Mouse (Mus musculus): ENCODE results near the gene Smpdl3b.
"Not testable (repeated sequence)": the region's sequence is repeated elsewhere in the genome, so short reads cannot be mapped to it uniquely, and the experiment has no call there.

The Smpdl3b gene

GRCm38 (mm10) chr4:132778562-132779201, 21.6 kb upstream of the Smpdl3b start:
- DNase-seq: no peak

GRCm38 (mm10) chr4:132776764-132777163, 19.7 kb upstream of the Smpdl3b start:
- peak; percentile 36 to 52 for DNase-seq

DNA sequence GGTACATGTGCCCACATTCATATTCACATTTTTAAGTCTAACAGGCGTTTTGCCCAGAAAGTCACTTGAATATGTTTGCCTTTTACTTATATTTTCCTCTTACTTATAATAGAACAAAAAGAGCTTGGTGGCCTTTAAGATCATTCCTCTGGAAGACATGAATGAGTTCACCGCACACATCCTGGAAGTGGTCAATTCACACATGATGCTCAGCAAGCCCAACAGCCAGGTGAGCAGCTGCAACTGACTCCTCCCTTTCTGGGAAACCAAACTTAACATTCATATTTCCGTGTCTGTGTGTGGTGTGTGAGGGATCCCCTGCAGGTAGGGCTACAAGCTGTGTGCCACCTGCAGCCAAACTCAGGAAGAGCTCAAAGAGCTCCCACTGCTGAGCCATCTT, 17.9 kb upstream of the Smpdl3b start:
- DNase-seq: no peak

GRCm38 (mm10) chr4:132771776-132772175, 14.7 kb upstream of the Smpdl3b start:
- no peak for DNase-seq

DNA sequence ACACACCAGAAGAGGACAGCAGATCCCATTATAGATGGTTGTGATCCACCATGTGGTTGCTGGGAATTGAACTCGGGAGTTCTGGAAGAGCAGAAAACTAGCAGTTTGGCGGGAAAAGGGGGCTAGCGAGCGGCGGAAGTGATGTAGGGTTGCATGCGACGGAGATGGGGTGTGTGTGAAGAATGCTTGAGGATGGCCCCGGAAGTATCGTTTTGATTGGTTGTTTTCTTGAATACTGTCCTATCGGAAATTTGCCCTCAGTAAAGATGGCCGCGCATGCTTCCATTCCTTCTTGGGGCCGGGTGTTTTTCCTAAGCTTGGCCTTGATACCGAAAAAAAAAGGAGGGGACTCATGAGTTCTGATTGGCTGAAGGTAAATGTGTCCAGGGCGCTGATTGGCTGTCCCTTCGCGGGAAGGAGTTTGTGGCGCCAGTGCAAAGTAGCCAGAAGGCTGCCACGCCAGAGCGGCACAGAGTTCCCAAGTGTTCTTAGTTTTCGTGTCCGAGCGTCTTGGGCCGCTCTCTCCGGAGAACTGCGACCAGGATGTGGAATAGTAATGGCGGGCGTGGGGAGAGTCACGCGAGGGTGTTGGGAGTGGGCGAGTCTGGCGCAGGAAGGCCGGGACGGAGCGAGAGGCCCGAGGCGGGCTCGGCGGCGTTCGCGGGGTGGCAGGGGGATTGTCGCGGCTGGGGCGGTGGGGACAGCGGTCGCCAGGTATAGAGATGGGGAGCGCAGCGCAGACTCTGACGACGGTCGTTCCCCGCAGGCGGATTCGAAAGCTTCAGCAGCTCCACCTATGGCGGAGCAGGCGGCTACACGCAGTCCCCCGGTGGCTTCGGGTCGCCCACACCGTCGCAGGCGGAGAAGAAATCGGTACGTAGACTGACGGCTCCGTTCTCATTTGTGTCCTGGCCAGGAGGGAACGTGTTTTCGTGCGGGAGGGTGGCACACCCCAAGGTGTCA, 11.1 kb upstream of the Smpdl3b start, which contains the start of gene Rpa2:
Rpa2 (plus strand) TSS at position 419 of the 963 bp plus-strand sequence.
- peak; percentile 98 to 99 for DNase-seq

DNA sequence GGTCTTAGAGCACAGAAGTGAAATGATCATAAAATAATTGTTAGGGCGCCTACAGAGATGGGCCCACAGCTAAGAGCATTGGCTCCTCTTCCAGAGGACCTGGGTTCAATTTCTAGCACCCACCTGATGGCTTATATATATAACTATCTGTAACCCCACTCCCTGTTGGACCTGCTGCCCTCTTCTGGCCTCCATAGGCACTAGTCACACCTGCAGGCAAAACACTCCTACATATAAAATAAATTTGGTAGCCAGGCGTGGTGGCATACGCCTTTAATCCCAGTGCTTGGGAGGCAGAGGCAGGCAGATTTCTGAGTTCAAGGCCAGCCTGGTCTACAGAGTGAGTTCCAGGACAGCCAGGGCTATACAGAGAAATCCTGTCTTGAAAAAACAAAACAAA, 6.1 kb upstream of the Smpdl3b start:
- not testable (repeated sequence) for DNase-seq

- DNase-seq: no peak
These were observed 5.5 kb upstream of the Smpdl3b start for GRCm38 (mm10) chr4:132762602-132763001.

GRCm38 (mm10) chr4:132760296-132760695, 3.2 kb upstream of the Smpdl3b start:
- DNase-seq: no peak

DNA sequence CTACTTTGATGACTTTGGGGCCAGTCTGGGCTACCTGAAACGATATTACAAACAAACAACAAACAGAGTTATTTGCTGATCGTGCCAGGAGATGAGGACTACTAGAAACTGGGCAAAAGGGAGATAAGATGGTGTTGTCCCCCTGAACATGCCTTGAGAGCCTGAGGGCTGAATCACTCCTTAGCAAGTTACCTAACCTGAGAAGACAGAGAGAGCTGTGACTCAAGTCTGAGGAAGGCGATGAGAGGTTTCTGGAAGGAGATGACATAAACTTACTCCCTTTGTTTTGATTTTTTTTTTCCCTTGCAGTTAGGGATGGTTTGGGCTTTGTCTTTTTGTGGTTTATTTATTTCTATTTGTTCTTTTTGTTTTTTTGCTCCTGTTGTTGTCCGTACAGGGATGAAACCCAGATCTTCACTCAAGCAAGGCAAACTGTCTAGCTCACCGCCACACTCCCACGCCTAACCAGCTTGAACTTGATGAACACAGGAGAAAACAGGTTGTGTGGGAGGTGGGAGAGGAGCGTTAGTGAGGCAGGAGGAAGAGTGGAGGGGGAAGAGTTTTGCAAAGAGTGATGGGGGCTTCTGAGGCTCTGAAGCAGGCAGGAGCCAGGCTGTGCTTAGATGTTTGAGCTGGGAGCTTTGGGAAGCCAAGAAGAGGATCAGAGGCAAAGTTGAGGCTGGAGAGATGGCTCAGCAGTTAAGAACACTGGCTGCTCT, 740 bp upstream of the Smpdl3b start:
- no peak for DNase-seq

GRCm38 (mm10) chr4:132752992-132753391, 4.1 kb downstream of the Smpdl3b start:
- DNase-seq: no peak

- DNase-seq: no peak
These were observed 7.6 kb downstream of the Smpdl3b start for GRCm38 (mm10) chr4:132749258-132749982.

- no peak for DNase-seq
These were observed 8.3 kb downstream of the Smpdl3b start for GRCm38 (mm10) chr4:132748778-132749177.

- DNase-seq: no peak
These were observed 9.3 kb downstream of the Smpdl3b start for GRCm38 (mm10) chr4:132747664-132748259.

DNA sequence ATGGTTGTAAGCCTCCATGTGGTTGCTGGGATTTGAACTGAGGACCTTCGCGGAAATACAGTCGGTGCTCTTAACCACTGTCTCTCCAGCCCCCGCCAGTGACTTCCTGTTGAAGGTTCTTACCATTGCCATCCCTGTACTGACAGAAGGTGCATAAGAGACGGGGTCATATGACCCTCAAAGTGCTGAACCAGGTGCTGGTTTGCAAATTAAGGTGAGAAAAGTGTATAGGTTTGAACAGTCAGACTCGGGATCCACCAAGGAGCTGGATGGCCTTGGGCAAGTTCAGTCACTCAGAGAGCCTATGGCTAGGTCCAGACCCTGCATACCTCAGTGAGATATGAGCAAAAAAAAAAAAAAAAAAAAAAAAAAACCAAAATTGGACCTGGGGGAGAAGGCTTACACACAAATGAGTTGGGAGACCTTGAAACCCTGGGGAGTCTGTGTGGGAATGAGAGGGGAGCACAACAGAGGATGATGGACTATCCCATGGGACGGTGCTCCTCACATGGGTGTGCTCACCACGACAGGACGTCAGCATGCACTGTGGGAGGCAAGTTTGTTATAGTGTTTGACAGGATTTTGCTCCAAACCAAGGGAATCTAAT, 10.0 kb downstream of the Smpdl3b start:
- no peak for DNase-seq

- DNase-seq: no peak
These were observed 12.8 kb downstream of the Smpdl3b start for GRCm38 (mm10) chr4:132743992-132744911.

DNA sequence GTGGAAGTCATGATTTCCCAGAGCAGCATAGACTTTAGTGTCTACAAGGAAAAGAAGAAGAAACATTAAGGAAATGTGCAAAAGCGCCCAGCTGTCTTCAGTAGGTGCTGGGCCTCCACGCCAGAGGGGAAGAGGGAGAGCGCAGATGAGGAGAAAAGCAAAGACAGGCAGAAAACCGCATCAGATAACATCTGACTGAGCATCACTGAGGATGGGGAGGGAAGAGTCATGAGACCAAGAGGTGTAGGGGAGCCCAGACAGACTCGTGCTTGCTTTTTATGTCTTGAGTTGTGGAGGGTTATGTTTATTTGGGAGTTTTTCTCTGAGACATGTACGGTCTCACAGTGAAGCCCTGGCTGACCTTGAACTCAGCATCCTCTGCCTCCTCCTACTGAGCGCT, 15.6 kb downstream of the Smpdl3b start:
- DNase-seq: no peak

DNA sequence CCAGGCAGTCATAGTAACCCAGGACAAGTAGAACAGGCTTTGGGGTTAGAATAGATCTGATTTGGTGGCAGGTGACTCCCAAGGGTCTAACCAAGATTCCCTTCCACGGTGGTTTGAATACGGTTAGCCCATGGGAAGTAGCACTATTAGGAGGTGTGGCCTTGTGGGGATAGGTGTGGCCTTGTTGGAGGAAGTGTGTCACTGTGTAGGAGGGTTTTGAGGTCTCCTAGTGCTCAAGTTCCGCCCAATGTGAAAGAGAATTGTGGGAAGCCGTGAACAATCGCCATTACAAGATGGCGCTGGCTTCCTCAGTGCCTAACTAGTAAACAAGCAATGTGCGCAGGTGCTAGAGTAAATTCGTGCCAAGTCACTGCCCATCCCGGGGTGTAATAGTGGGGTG, 19.9 kb downstream of the Smpdl3b start:
- not testable (repeated sequence) for DNase-seq

- DNase-seq: no peak
These were observed 21.2 kb downstream of the Smpdl3b start for GRCm38 (mm10) chr4:132735894-132736293.

GRCm38 (mm10) chr4:132735389-132735788, 21.7 kb downstream of the Smpdl3b start:
- DNase-seq: no peak

- no peak for DNase-seq
These were observed 22.3 kb downstream of the Smpdl3b start for GRCm38 (mm10) chr4:132734766-132735165.
